Mouse (Mus musculus): Measurements from ENCODE around the gene Gm21083.
"Not testable (repeated sequence)": the region's sequence is repeated elsewhere in the genome, so short reads cannot be mapped to it uniquely, and the experiment has no call there.

DNA sequence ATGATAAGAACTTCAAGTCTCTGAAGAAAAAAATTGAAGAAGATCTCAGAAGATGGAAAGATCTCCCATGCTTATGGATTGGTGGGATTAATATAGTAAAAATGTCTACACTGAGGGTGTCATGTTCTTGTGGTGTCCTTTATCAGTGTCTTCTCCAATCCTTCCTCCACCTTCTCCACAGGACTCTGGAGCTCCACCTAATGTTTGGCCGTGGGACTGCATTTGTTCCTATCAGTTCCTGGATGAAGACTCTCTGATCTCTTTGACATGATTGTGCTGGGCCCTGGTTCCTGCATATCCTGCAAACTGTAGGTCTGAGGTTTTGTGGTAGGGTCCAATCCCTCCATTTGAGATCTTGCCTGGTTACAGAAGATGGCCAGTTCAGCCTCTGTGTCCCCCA is 51.0 kb downstream of the Gm21083 start:
- TF ChIP-seq CTCF (IDR thresholded peaks at IDR 0.05; ENCODE audit: low read depth, low read length); POLR2A (IDR thresholded peaks at IDR 0.05; ENCODE audit: insufficient read depth, low read length); EP300 (IDR thresholded peaks at IDR 0.05; ENCODE audit: insufficient read depth, low read depth, low read length): not testable (repeated sequence)

Measured in ES-Bruce4 (cell line).